Mouse (Mus musculus) MEL (cell line): Measurements from ENCODE around the gene Cdk5r2. TPM values are rescaled to one million over a fixed set of nuclear protein-coding genes. Genes with fewer than 3 reads are reported as not detected.

Experiments used
- DNase-seq: peaks from one replicate; pipeline ENCODE4 v3.0.0; 2011; ENCODE audit warnings: low read depth, low spot score
- H3K27ac ChIP-seq: 2 replicates; pipeline ENCODE4 v1.5.1; 2012; ENCODE audit warnings: low read depth, mild to moderate bottlenecking, control low read depth, low read length, moderate library complexity; ENCODE audit not compliant: control insufficient read depth
- H3K27me3 ChIP-seq, 2 experiments: fragments of 150-350 bp in 1 of 2; sonication (generic) in 1 of 2; 2 replicates each; pipeline ENCODE4 v1.6.1; 2012; ENCODE audit warnings: low read length in 2 of 2, mild to moderate bottlenecking in 2 of 2, improper control_type of control experiment in 1 of 2, moderate library complexity in 1 of 2; ENCODE audit not compliant: insufficient read depth in 2 of 2, control insufficient read depth in 1 of 2
- H3K36me3 ChIP-seq, 2 experiments: 2 replicates each; pipeline ENCODE4 v1.6.1; 2012 to 2014; ENCODE audit warnings: low read length in 2 of 2, improper control_type of control experiment in 1 of 2, inconsistent platforms in 1 of 2, mild to moderate bottlenecking in 1 of 2; ENCODE audit not compliant: insufficient read depth in 2 of 2, control insufficient read depth in 1 of 2
- H3K4me1 ChIP-seq, 2 experiments: fragments of 150-350 bp in 1 of 2; sonication (generic) in 1 of 2; 2 replicates each; pipeline ENCODE4 v1.6.1; 2012; ENCODE audit warnings: low read length in 2 of 2, improper control_type of control experiment in 1 of 2, mild to moderate bottlenecking in 1 of 2; ENCODE audit not compliant: insufficient read depth in 2 of 2, control insufficient read depth in 1 of 2
- H3K4me3 ChIP-seq, 2 experiments: fragments of 150-350 bp in 1 of 2; sonication (generic) in 1 of 2; 2 replicates each; pipeline ENCODE4 v1.5.1; 2012; ENCODE audit warnings: low read depth in 2 of 2, low read length in 2 of 2, mild to moderate bottlenecking in 2 of 2, moderate library complexity in 2 of 2, control low read depth in 1 of 2, improper control_type of control experiment in 1 of 2; ENCODE audit not compliant: control insufficient read depth in 1 of 2, insufficient read depth in 1 of 2
- H3K79me2 ChIP-seq: 2 replicates; pipeline ENCODE4 v1.6.1; 2012; ENCODE audit warnings: mild to moderate bottlenecking, low read length, moderate library complexity; ENCODE audit not compliant: control insufficient read depth, poor library complexity, insufficient read depth
- H3K9ac ChIP-seq: 2 replicates; pipeline ENCODE4 v1.6.1; 2012; ENCODE audit warnings: low read depth, mild to moderate bottlenecking, control low read depth, low read length, moderate library complexity; ENCODE audit not compliant: control insufficient read depth, poor library complexity, severe bottlenecking
- H3K9me3 ChIP-seq: fragments of 150-350 bp; sonication (generic); replicated peaks from 2 replicates; pipeline ENCODE4 v1.6.1; 2012; ENCODE audit warnings: mild to moderate bottlenecking, low read length, improper control_type of control experiment, moderate library complexity; ENCODE audit not compliant: insufficient read depth
- BHLHE40 ChIP-seq: IDR thresholded peaks from 2 replicates; pipeline ENCODE4 v1.6.1; 2012; ENCODE audit warnings: low read depth, mild to moderate bottlenecking, inconsistent platforms, low read length, improper control_type of control experiment, borderline replicate concordance
- CHD1 ChIP-seq: IDR thresholded peaks from 2 replicates; pipeline ENCODE4 v1.6.1; 2012; ENCODE audit warnings: low read depth, mild to moderate bottlenecking, inconsistent platforms, low read length, improper control_type of control experiment
- CHD2 ChIP-seq: IDR thresholded peaks from 2 replicates; pipeline ENCODE4 v1.6.1; 2011; ENCODE audit warnings: low read length, improper control_type of control experiment
- ELF1 ChIP-seq: IDR thresholded peaks from 2 replicates; pipeline ENCODE4 v1.6.1; 2014; ENCODE audit warnings: low read depth, mild to moderate bottlenecking, inconsistent platforms, low read length, improper control_type of control experiment, moderate library complexity
- GABPA ChIP-seq: IDR thresholded peaks from 2 replicates; pipeline ENCODE4 v1.6.1; 2012; ENCODE audit warnings: low read depth, mild to moderate bottlenecking, inconsistent platforms, low read length, improper control_type of control experiment, moderate library complexity
- JUND ChIP-seq: IDR thresholded peaks from 2 replicates; pipeline ENCODE4 v1.6.1; 2011; ENCODE audit warnings: low read depth, mild to moderate bottlenecking, improper control_type of control experiment, low read length
- KAT2A ChIP-seq: conservative IDR thresholded peaks from 2 replicates; pipeline ENCODE4 v1.6.1; 2012; ENCODE audit warnings: low read depth, low read length, improper control_type of control experiment, inconsistent platforms
- MAZ ChIP-seq: IDR thresholded peaks from 2 replicates; pipeline ENCODE4 v1.6.1; 2012; ENCODE audit warnings: low read depth, mild to moderate bottlenecking, inconsistent platforms, low read length, improper control_type of control experiment
- MXI1 ChIP-seq: IDR thresholded peaks from 2 replicates; pipeline ENCODE4 v1.6.1; 2011; ENCODE audit warnings: mild to moderate bottlenecking, low read depth, low read length, improper control_type of control experiment
- NRF1 ChIP-seq: IDR thresholded peaks from 2 replicates; pipeline ENCODE4 v1.6.1; 2014; ENCODE audit warnings: low read depth, mild to moderate bottlenecking, inconsistent platforms, low read length, improper control_type of control experiment, moderate library complexity; ENCODE audit not compliant: poor library complexity, insufficient read depth, severe bottlenecking
- RAD21 ChIP-seq: IDR thresholded peaks from 2 replicates; pipeline ENCODE4 v1.6.1; 2011; ENCODE audit warnings: mild to moderate bottlenecking, low read depth, low read length, improper control_type of control experiment
- TAL1 ChIP-seq: IDR thresholded peaks from 2 replicates; pipeline ENCODE4 v1.6.1; 2012; ENCODE audit warnings: mild to moderate bottlenecking, inconsistent platforms, low read length, moderate library complexity, mixed read lengths
- TCF12 ChIP-seq: IDR thresholded peaks from 2 replicates; pipeline ENCODE4 v1.6.1; 2014; ENCODE audit warnings: low read depth, mild to moderate bottlenecking, inconsistent platforms, low read length, improper control_type of control experiment, moderate library complexity
- UBTF ChIP-seq: IDR thresholded peaks from 2 replicates; pipeline ENCODE4 v1.6.1; 2012; ENCODE audit warnings: low read depth, mild to moderate bottlenecking, inconsistent platforms, low read length, improper control_type of control experiment, moderate library complexity, borderline replicate concordance; ENCODE audit not compliant: insufficient read depth
- USF1 ChIP-seq: IDR thresholded peaks from 2 replicates; pipeline ENCODE4 v1.6.1; 2014; ENCODE audit warnings: low read depth, mild to moderate bottlenecking, inconsistent platforms, low read length, improper control_type of control experiment, moderate library complexity
- ZKSCAN1 ChIP-seq: IDR thresholded peaks from 2 replicates; pipeline ENCODE4 v1.6.1; 2012; ENCODE audit warnings: low read depth, mild to moderate bottlenecking, inconsistent platforms, low read length, improper control_type of control experiment, moderate library complexity
- polyA plus RNA-seq, 2 experiments: library from polyadenylated mRNA; stranded (reverse) in 1 of 2; unstranded in 1 of 2; fragments of >175 nt in 1 of 2; fragments of >200 nt in 1 of 2; gene quantifications; 2 replicates each; pipeline versions ENCODE4 v1.2.1 to v1.2.4; 2012; ENCODE audit warnings: low replicate concordance in 2 of 2, low read depth in 1 of 2; ENCODE audit not compliant: insufficient read length in 2 of 2, insufficient read depth in 1 of 2, missing spikeins in 1 of 2
- total RNA-seq: library from RNA; depleted of rRNA; stranded (reverse); fragments of 300-350 nt; gene quantifications from 2 replicates; pipeline ENCODE4 v1.2.3, GENCODE M21; 2012

The Cdk5r2 gene
- total and polyA plus RNA-seq, 3 experiments: not detected

DNA sequence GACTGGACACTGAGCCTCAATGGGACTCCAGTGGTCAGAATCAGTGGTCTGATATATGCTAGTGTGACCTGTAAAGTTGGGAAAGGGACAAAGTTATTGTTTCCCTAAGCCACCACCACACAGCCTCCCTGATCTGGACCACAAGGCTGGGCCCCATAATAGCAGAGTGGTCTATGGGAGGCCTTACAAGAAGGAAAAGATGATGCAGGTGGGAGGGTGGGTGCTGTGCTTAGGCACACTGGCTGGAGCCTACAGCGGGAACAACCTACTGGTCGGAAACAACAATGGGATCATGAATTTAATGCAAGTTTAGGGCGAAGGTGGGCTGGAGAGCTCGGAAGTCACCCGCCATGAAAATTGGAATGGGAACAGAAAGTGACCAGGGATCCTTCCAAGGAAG, 48.9 kb upstream of the Cdk5r2 start:
- Histone ChIP-seq H3K9me3 (no peaks in the 10 kb centered on the region), H3K4me1 (0 out of 4 replicates have a peak, but pooled peaks cover 0 to 3% of the 10 kb centered on the region in 2 experiments), H3K36me3 (no peaks in the 10 kb centered on the region), H3K27ac (no peak overlapping the region), H3K79me2 (no peaks in the 10 kb centered on the region), H3K4me3 (no peak overlapping the region), H3K9ac (no peak overlapping the region), H3K27me3 (peaks cover 2 to 6% of the 10 kb centered on the region in 2 experiments)
- TF ChIP-seq KAT2A: no peak
- TF ChIP-seq BHLHE40: no peak
- TF ChIP-seq RAD21: no peak
- TF ChIP-seq MAZ: no peak
- TF ChIP-seq CHD2: no peak
- TF ChIP-seq GABPA: no peak
- DNase-seq: no peak

DNA sequence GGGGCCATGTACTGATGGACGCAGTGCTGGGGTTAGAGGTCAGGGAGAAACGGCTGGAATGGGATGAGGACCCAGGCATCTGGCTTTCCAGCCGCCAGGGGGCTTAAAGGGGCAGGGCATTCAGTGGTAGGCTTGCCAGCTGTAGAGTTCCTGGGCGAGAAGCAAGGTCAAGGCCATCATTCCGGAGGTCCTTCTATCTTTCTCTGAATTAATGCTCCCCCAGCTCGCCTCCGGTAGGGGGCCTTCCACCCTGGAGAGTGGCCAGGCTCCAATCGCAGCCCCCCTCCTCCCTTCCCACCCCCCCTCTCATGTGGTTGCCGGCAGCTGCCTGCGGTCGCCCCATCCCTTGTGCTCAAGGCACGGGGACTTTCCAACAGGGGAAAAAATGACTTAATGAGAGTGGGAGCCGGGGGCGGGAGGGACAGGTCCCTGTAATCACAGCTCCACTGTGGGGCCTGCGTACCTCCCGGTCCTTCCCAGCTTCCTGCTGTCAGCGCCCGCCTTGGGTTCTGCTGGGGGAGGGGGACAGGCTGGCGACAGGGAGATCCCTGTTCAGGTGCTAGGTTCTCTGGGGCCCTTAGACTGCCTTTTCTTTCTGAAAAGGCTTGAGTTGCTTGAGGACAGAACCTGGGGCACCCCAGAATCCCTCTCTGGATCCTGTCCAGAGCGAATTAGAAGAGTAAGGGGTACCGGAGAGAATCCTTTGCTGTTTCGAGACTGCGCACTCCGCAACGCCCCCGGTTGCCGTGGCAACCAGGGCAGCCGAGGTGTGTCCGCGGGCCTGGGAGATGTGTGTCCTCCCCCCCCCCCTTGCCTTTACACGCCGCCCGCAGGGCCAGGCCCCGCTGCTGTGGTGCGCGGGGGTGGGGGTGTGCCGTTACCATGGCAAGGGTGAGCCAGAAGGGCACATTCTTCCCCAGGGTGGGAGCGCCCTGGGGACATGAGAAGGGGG, 48.1 kb upstream of the Cdk5r2 start:
- no peak overlapping the region for H3K9ac ChIP-seq
- no peak for DNase-seq
- H3K4me1 ChIP-seq: 0 out of 4 replicates have a peak, but pooled peaks cover 0 to 3% of the 10 kb centered on the region in 2 experiments
- H3K36me3 ChIP-seq: no peaks in the 10 kb centered on the region
- no peak overlapping the region for H3K4me3 ChIP-seq
- H3K79me2 ChIP-seq: no peaks in the 10 kb centered on the region
- no peak overlapping the region for H3K27ac ChIP-seq
- TF ChIP-seq ZKSCAN1: no peak
- TF ChIP-seq TCF12: no peak
- TF ChIP-seq NRF1: no peak
- no peak for TF ChIP-seq ELF1
- TF ChIP-seq UBTF: no peak
- no peak for TF ChIP-seq MXI1
- no peak for TF ChIP-seq TAL1
- no peak for TF ChIP-seq USF1
- TF ChIP-seq CHD1: no peak
- no peak for TF ChIP-seq BHLHE40
- no peak for TF ChIP-seq JUND
- H3K9me3 ChIP-seq: no peaks in the 10 kb centered on the region
- H3K27me3 ChIP-seq: peaks cover 2 to 6% of the 10 kb centered on the region in 2 experiments
